Mouse (Mus musculus) liver, embryonic 16.5 days (tissue): ENCODE data around the gene Gm281. TPM values are rescaled to one million over a fixed set of nuclear protein-coding genes. Genes with fewer than 3 reads are reported as not detected.

Source experiments
- ATAC-seq: fragments of 200-750 bp; cut with Nextera tagmentation; 2 replicates; pipeline ENCODE4 v1.8.0; 2017; ENCODE audit warnings: low read depth, mild to moderate bottlenecking, moderate number of reproducible peaks, moderate library complexity
- H3K27ac ChIP-seq: fragments of 300-500 bp; sonication (generic); 2 replicates; pipeline ENCODE4 v1.5.1; 2014; ENCODE audit warnings: mild to moderate bottlenecking, low read length
- H3K27me3 ChIP-seq: fragments of 300-500 bp; sonication (generic); 2 replicates; pipeline ENCODE4 v1.6.1; 2014; ENCODE audit warnings: low read depth, low read length, mixed read lengths; ENCODE audit not compliant: control insufficient read depth, insufficient read depth
- H3K36me3 ChIP-seq: fragments of 300-500 bp; sonication (generic); 2 replicates; pipeline ENCODE4 v1.6.1; 2014; ENCODE audit warnings: mild to moderate bottlenecking; ENCODE audit not compliant: control insufficient read depth, insufficient read depth
- H3K4me1 ChIP-seq: fragments of 300-500 bp; sonication (generic); 2 replicates; pipeline ENCODE4 v1.6.1; 2014; ENCODE audit warnings: low read depth, low read length, mixed read lengths; ENCODE audit not compliant: control insufficient read depth
- H3K4me2 ChIP-seq: fragments of 300-500 bp; sonication (generic); 2 replicates; pipeline ENCODE4 v1.6.1; 2014; ENCODE audit warnings: low read depth, low read length, mixed read lengths
- H3K4me3 ChIP-seq: fragments of 300-500 bp; sonication (generic); 2 replicates; pipeline ENCODE4 v1.5.1; 2014; ENCODE audit warnings: low read depth, mild to moderate bottlenecking, low read length
- H3K9ac ChIP-seq: fragments of 300-500 bp; sonication (generic); 2 replicates; pipeline ENCODE4 v1.6.1; 2014; ENCODE audit warnings: low read depth, low read length
- H3K9me3 ChIP-seq: fragments of 300-500 bp; sonication (generic); replicated peaks from 2 replicates; pipeline ENCODE4 v1.6.1; 2016; ENCODE audit warnings: low read length; ENCODE audit not compliant: control insufficient read depth
- WGBS: fragments of 180-500 bp; shearing (Covaris S2); extraction: QIAGEN DNeasy Blood & Tissue Kit; methylation state at CpG from one replicate; pipeline ENCODE4 v1.1.7; 2014; ENCODE audit not compliant: insufficient replicate concordance; 5-methylcytosine and 5-hydroxymethylcytosine counted together
- polyA plus RNA-seq: library from polyadenylated mRNA; unstranded; fragments of >200 nt; fragmentation: Nextera tagmentation; extraction: Ambion mirVana; gene quantifications from 2 replicates; pipeline ENCODE4 v1.2.1, GENCODE M21; 2015

The Gm281 gene
- polyA plus RNA-seq, 1 experiment from 2014 or later = not detected

- WGBS = 52% methylated on average over 1 of the region's 1 CpGs
- H3K4me3 ChIP-seq = no peak overlapping the region
- no peak overlapping the region for H3K9ac ChIP-seq
- H3K36me3 ChIP-seq = no peaks in the 10 kb centered on the region
- no peak overlapping the region for H3K4me2 ChIP-seq
- no peaks in the 10 kb centered on the region; the same call in 1 of the 2 replicates for H3K27me3 ChIP-seq
- H3K27ac ChIP-seq = no peak overlapping the region
- no peak for ATAC-seq
- no peaks in the 10 kb centered on the region for H3K9me3 ChIP-seq
- no peaks in the 10 kb centered on the region for H3K4me1 ChIP-seq
Measured at GRCm38 (mm10) chr14:13906461-13906860, 7.8 kb downstream of the Gm281 start.

DNA sequence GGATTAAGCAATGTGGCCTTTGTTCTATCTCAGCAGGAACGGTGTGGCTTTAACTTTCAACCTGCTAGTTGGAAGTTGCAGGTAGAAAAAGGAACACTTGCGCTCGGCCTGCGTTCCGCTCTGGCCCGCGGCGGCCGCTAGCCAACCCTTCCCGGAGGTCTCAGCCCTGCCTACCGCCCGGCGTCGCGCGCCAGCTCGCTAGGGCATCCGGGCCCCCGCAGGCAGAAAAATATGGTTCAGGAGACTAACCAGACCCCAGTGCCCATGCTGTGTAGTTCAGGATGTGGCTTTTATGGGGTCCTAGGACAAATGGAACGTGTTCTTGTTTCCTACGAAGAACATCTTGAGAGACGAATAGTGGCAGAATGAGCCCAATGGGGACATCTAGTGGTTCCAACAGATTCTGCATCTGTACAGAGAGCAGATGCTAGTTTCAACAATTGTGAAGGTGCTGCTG is 12.6 kb downstream of the Gm281 start:
- Histone ChIP-seq H3K9ac (no peak overlapping the region), H3K4me1 (no peaks in the 10 kb centered on the region), H3K4me3 (peak overlapping the region; percentile 53), H3K36me3 (no peaks in the 10 kb centered on the region), H3K27me3 (peaks cover 4% of the 10 kb centered on the region), H3K27ac (no peak overlapping the region), H3K9me3 (no peaks in the 10 kb centered on the region), H3K4me2 (peak overlapping the region; percentile 65)
- ATAC-seq = no peak
- WGBS = under 1% methylated on average over 22 of the region's 22 CpGs

DNA sequence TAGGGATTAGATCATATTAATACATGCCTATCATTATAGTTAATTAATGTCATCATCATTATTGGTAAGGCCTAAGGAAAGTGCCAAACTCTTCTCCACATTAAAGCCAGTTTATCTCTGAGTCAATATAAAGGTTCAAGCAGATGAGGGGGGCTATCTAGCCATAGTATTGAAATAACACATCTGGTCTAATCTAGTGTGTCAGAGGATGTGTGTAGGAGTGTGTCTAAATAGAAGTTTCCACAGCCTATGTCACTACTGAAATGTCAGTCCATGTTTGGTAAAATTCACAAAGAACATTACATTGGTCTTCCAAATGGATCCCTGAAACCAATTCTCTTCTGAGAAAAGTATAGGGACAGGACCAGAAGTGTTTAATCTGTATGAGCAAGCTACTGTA is 19.1 kb downstream of the Gm281 start:
- ATAC-seq = no peak
- H3K4me3 ChIP-seq = no peak overlapping the region
- no peaks in the 10 kb centered on the region for H3K27me3 ChIP-seq
- no peak overlapping the region for H3K27ac ChIP-seq
- H3K4me2 ChIP-seq = no peak overlapping the region
- no peaks in the 10 kb centered on the region for H3K4me1 ChIP-seq
- no peak overlapping the region for H3K9ac ChIP-seq
- no peaks in the 10 kb centered on the region for H3K9me3 ChIP-seq
- H3K36me3 ChIP-seq = no peaks in the 10 kb centered on the region

GRCm38 (mm10) chr14:13893748-13894147 is 20.5 kb downstream of the Gm281 start:
- Histone ChIP-seq H3K4me1 (no peaks in the 10 kb centered on the region), H3K4me2 (no peak overlapping the region), H3K9me3 (no peaks in the 10 kb centered on the region), H3K27me3 (no peaks in the 10 kb centered on the region), H3K4me3 (no peak overlapping the region), H3K27ac (no peak overlapping the region), H3K9ac (no peak overlapping the region), H3K36me3 (no peaks in the 10 kb centered on the region)
- no peak for ATAC-seq
- 60% methylated on average over 3 of the region's 3 CpGs for WGBS

DNA sequence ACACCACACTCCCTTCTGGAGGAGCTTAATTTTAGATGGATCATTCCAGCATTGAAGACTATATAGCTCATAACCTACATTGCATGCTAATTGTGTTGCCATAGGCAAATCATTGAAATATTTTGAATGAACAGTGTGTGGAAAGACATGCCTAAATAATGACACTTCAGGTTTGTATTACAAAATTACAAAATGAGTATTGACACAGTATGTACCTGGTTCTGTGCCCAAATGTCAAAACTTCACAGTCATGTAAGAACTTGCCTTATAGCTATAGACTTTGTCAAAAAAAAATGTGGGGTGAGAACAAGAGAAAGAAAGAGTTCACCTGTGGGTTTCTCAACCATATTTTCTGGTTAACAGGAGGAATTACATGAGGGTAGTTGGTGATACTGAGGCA is 52.9 kb downstream of the Gm281 start:
- H3K27ac ChIP-seq = no peak overlapping the region
- no peaks in the 10 kb centered on the region for H3K36me3 ChIP-seq

GRCm38 (mm10) chr14:13812801-13813479 is 101.3 kb downstream of the Gm281 start:
- ATAC-seq = no peak
- no peak overlapping the region for H3K4me3 ChIP-seq
- H3K27ac ChIP-seq = no peak overlapping the region
- H3K4me2 ChIP-seq = no peak overlapping the region
- no peaks in the 10 kb centered on the region for H3K4me1 ChIP-seq
- no peaks in the 10 kb centered on the region for H3K36me3 ChIP-seq
- H3K9ac ChIP-seq = no peak overlapping the region
- 72% methylated on average over 3 of the region's 3 CpGs for WGBS
- no peaks in the 10 kb centered on the region for H3K9me3 ChIP-seq
- H3K27me3 ChIP-seq = no peaks in the 10 kb centered on the region

More for the DNA sequence above, 52.9 kb downstream of the Gm281 start:
- H3K4me2 ChIP-seq = no peak overlapping the region
- H3K4me3 ChIP-seq = no peak overlapping the region
- ATAC-seq = no peak
- no peaks in the 10 kb centered on the region for H3K27me3 ChIP-seq
- H3K9ac ChIP-seq = no peak overlapping the region
- H3K9me3 ChIP-seq = no peaks in the 10 kb centered on the region
- no peaks in the 10 kb centered on the region for H3K4me1 ChIP-seq

- no peak overlapping the region for H3K4me3 ChIP-seq
- H3K9ac ChIP-seq = no peak overlapping the region
- 21% methylated on average over 1 of the region's 1 CpGs for WGBS
- H3K27me3 ChIP-seq = no peaks in the 10 kb centered on the region
- ATAC-seq = no peak
- H3K9me3 ChIP-seq = no peaks in the 10 kb centered on the region
- H3K4me1 ChIP-seq = no peaks in the 10 kb centered on the region
- no peak overlapping the region for H3K27ac ChIP-seq
- H3K36me3 ChIP-seq = no peaks in the 10 kb centered on the region
- H3K4me2 ChIP-seq = no peak overlapping the region
Measured at GRCm38 (mm10) chr14:13790446-13790845, 123.8 kb downstream of the Gm281 start.

GRCm38 (mm10) chr14:13790001-13790400 is 124.3 kb downstream of the Gm281 start:
- Histone ChIP-seq H3K27ac (no peak overlapping the region), H3K9ac (no peak overlapping the region), H3K27me3 (no peaks in the 10 kb centered on the region), H3K4me1 (no peaks in the 10 kb centered on the region), H3K9me3 (no peaks in the 10 kb centered on the region), H3K4me2 (no peak overlapping the region), H3K4me3 (no peak overlapping the region), H3K36me3 (no peaks in the 10 kb centered on the region)
- no peak for ATAC-seq
- WGBS = 13% methylated on average over 1 of the region's 1 CpGs

DNA sequence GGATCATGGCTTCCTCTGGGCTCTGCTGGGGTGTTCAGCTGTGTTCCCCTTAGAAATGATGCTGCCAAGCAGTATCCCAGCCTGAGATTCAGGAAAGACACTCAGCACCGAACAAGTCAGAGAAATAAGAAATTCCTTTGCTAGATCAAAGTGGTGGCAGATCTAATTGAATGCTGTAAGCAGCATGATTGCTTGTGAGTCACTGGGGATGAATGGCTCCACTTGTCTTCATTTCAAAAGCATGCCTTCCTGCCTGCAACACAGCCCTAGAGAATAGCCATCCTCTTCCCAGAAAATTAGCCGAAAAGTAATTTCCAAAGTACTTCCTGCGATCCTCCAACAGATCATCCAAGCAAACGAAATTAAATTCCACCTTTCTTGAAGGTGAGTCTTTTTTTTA is 131.3 kb downstream of the Gm281 start:
- H3K36me3 ChIP-seq = no peaks in the 10 kb centered on the region
- H3K4me3 ChIP-seq = no peak overlapping the region
- H3K9me3 ChIP-seq = no peaks in the 10 kb centered on the region
- no peak overlapping the region for H3K27ac ChIP-seq
- ATAC-seq = no peak
- no peak overlapping the region for H3K4me2 ChIP-seq
- WGBS = 51% methylated on average over 4 of the region's 4 CpGs
- no peaks in the 10 kb centered on the region for H3K27me3 ChIP-seq
- H3K9ac ChIP-seq = no peak overlapping the region
- no peaks in the 10 kb centered on the region for H3K4me1 ChIP-seq
